In genomic region chr2:124745045-124745444, GRCm38 (mm10) we compare ENCODE assay signal across 11 mouse cellular contexts.
"Had no signal": no experiment of that assay in that cellular context is flagged by ENCODE, and none has a peak within 500 bp of the region (broad histone marks: within the 10 kb centered on the region; RNA-seq: fewer than 3 reads in every experiment).

No protein-coding gene starts in this region.

- DNase-seq: right cerebral cortex, adult 18-20 months; right cerebral cortex, postnatal 14 days; right cerebral cortex, postnatal 25 days; right cerebral cortex, postnatal 4 days; spleen, adult 18-20 months; thymus, adult 18-20 months; thymus, adult 2 months; thymus, postnatal 14 days; thymus, postnatal 25 days; thymus, postnatal 36 days; thymus, postnatal 4 days had no signal
